Mouse (Mus musculus) left cerebral cortex, adult 6 months (tissue): ENCODE measurements around the gene Vmn2r51. TPM values are rescaled to one million over a fixed set of nuclear protein-coding genes. Genes with fewer than 3 reads are reported as not detected.

Experiments
- long read RNA-seq, 2 experiments: library from polyadenylated mRNA; unstranded; transcript quantifications; one replicate each; pipeline ENCODE4 v2.0.0; 2019 to 2020
- polyA plus RNA-seq: library from polyadenylated mRNA; unstranded; fragments of <200 nt; fragmentation: Nextera tagmentation; gene quantifications from 2 replicates; pipeline ENCODE4 v1.2.3, GENCODE M21; 2021

The Vmn2r51 gene
- not detected in 2 replicates for polyA plus RNA-seq
- long read RNA-seq, experiment 1, result 0 reads
- long read RNA-seq, experiment 2, result 0 reads

DNA sequence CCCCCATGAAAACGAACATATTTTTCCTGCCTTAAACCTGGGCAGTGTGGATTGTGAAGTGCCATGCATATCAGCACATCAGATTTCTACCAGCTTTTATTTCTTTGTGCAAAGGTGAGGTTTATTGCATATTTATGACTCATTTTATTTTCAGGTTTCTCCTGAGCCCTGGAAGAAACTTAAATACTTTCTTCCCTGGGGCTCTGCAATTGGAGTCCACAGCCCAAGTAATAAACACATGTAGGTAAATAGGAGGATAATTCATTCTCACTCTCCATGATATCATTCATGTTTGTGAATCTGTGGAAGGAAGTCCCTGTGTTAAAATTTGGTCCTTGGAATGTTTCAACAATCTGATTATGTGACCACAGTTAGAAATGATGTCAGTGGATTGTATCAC, at the start of gene Vmn2r51:
Gene Vmn2r51 (minus strand): TSS at position 101 of the 400 bp plus-strand sequence.

DNA sequence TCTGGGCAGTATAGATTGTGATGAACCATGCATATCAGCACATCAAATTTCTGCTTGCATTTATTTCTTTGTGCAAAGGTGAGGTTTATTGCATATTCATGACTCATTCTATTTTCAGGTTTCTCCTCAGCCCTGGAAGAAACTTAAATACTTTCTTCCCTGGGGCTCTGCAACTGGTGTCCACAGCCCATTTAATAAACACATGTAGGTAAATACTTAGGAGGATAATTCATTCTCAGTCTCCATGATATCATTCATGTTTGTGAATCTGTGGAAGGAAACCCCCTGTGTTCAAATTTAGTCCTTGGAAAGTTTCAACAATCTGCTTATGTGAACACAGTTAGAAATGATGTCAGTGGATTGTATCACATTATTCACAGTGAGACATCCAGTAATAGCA, 52.3 kb downstream of the Vmn2r51 start, which contains the start of gene Vmn2r50:
Gene Vmn2r50 (minus strand): TSS at position 101 of the 400 bp plus-strand sequence.

Other genes starting within 250 kb of the Vmn2r51 start
- gene Vmn2r48, start 152.2 kb downstream of the Vmn2r51 start, polyA plus RNA-seq, result not detected in 2 replicates
- not detected in 2 replicates for gene Vmn2r49, start 113.5 kb downstream of the Vmn2r51 start, polyA plus RNA-seq
- not detected in 2 replicates for gene Vmn2r50, start 52.4 kb downstream of the Vmn2r51 start, polyA plus RNA-seq
- gene Vmn2r52, start 70.8 kb upstream of the Vmn2r51 start, polyA plus RNA-seq, result not detected in 2 replicates
- gene Vmn1r66, start 172.3 kb upstream of the Vmn2r51 start, polyA plus RNA-seq, result not detected in 2 replicates